In genomic region chr2:156904976-156905717, GRCm38 (mm10) we compare ENCODE assay signal across 9 mouse cellular contexts. TPM values are rescaled to one million over a fixed set of nuclear protein-coding genes. Genes with fewer than 3 reads are reported as not detected.
DNase-seq lines count a peak whose midpoint lies in the region; ATAC-seq and TF ChIP-seq lines count a peak whose summit lies in the region.
"Had no signal": no experiment of that assay in that cellular context is flagged by ENCODE, and none has a peak within 500 bp of the region (broad histone marks: within the 10 kb centered on the region; RNA-seq: fewer than 3 reads in every experiment).

No protein-coding gene starts in this region.

- H3K9ac ChIP-seq in forebrain, embryonic 15.5 days (replicated peaks), result no peak overlapping the region
- no peak overlapping the region for H3K9ac ChIP-seq in ES-Bruce4 (ENCODE audit: low read depth, poor library complexity, severe bottlenecking)
- H3K9ac ChIP-seq: heart, embryonic 13.5 days had no signal

- TF ChIP-seq CTCF in ES-Bruce4 (IDR thresholded peaks at IDR 0.05; ENCODE audit: low read depth, low read length), result peak; percentile 16

- peaks cover 6% of the 10 kb centered on the region; the same call in 1 of the 2 replicates for H3K4me1 ChIP-seq in forebrain, embryonic 10.5 days
- no peaks in the 10 kb centered on the region for H3K4me1 ChIP-seq in forebrain, embryonic 15.5 days
- H3K4me1 ChIP-seq in ES-Bruce4 (ENCODE audit: control insufficient read depth, insufficient read depth, low read length), result no peaks in the 10 kb centered on the region

- H3K36me3 ChIP-seq in forebrain, embryonic 10.5 days (replicated peaks), result no peaks in the 10 kb centered on the region
- no peaks in the 10 kb centered on the region for H3K36me3 ChIP-seq in forebrain, embryonic 15.5 days
- no peaks in the 10 kb centered on the region for H3K36me3 ChIP-seq in ES-Bruce4 (ENCODE audit: control insufficient read depth, insufficient read depth, low read length, poor library complexity, severe bottlenecking)
- H3K36me3 ChIP-seq: heart, embryonic 13.5 days had no signal

- TF ChIP-seq POLR2A in ES-Bruce4 (IDR thresholded peaks at IDR 0.05; ENCODE audit: insufficient read depth, low read length), result no peak

- 30% methylated on average over 6 of the region's 6 CpGs for WGBS in forebrain, embryonic 10.5 days
- WGBS in forebrain, embryonic 15.5 days, result 31% methylated on average over 6 of the region's 6 CpGs

- no peak overlapping the region for H3K4me2 ChIP-seq in forebrain, embryonic 15.5 days (replicated peaks)
- H3K4me2 ChIP-seq: heart, embryonic 13.5 days had no signal

- no peak for ATAC-seq in forebrain, embryonic 15.5 days (replicated peaks)

- DNase-seq in forebrain, embryonic 10.5 days (ENCODE audit: extremely low spot score, low spot score), result peak; percentile 35
- peak; percentile 82 for DNase-seq in cerebellum, adult 9-11 months
- peak; percentile 51 for DNase-seq in gastrocnemius, postnatal 14 days
- peak; percentile 73 for DNase-seq in layer of hippocampus, adult 9-11 months
- peak; percentile 86 for DNase-seq in lung, postnatal 36 days
- no peak for DNase-seq in spleen, postnatal 36 days (ENCODE audit: low spot score in 2 of 2)

- no peak overlapping the region for H3K4me3 ChIP-seq in forebrain, embryonic 10.5 days
- no peak overlapping the region for H3K4me3 ChIP-seq in forebrain, embryonic 15.5 days
- no peak overlapping the region for H3K4me3 ChIP-seq in ES-Bruce4 (ENCODE audit: low read depth, low read length)
- H3K4me3 ChIP-seq: heart, embryonic 13.5 days had no signal

- no peaks in the 10 kb centered on the region for H3K9me3 ChIP-seq in forebrain, embryonic 10.5 days
- no peaks in the 10 kb centered on the region for H3K9me3 ChIP-seq in forebrain, embryonic 15.5 days
- no peaks in the 10 kb centered on the region for H3K9me3 ChIP-seq in ES-Bruce4 (replicated peaks; ENCODE audit: control insufficient read depth, insufficient read depth, low read length, poor library complexity, severe bottlenecking)
- H3K9me3 ChIP-seq: heart, embryonic 13.5 days had no signal

- no peak for TF ChIP-seq EP300 in ES-Bruce4 (IDR thresholded peaks at IDR 0.05; ENCODE audit: insufficient read depth, low read depth, low read length)

- H3K27ac ChIP-seq in forebrain, embryonic 10.5 days, result no peak overlapping the region
- H3K27ac ChIP-seq in forebrain, embryonic 15.5 days (replicated peaks), result no peak overlapping the region
- H3K27ac ChIP-seq in ES-Bruce4 (ENCODE audit: insufficient read depth, low read length), result no peak overlapping the region
- H3K27ac ChIP-seq: heart, embryonic 13.5 days had no signal

- intact Hi-C loops in gastrocnemius, postnatal 14 days (cut with DNase I; ENCODE audit: low total_unique reads), result loop anchor here (5.0 to 10.0 kb wide), 2 partner anchors 92 to 190 kb away; no protein-coding TSS in a partner anchor

- no peaks in the 10 kb centered on the region for H3K27me3 ChIP-seq in forebrain, embryonic 10.5 days (ENCODE audit: poor library complexity, severe bottlenecking)
- no peaks in the 10 kb centered on the region for H3K27me3 ChIP-seq in forebrain, embryonic 15.5 days
- no peaks in the 10 kb centered on the region for H3K27me3 ChIP-seq in ES-Bruce4 (ENCODE audit: control insufficient read depth, insufficient read depth, low read length, poor library complexity, severe bottlenecking)
- H3K27me3 ChIP-seq: heart, embryonic 13.5 days had no signal

RNA-seq across cellular contexts. Expression of gene Sla2, which starts 18.2 kb away (rescaled TPM):
- polyA plus RNA-seq in forebrain, embryonic 10.5 days (2016; fragmentation: Nextera tagmentation; extraction: Ambion mirVana), result 0.60 and 0.94 TPM in 2 replicates
- polyA plus RNA-seq in forebrain, embryonic 15.5 days (2015; fragmentation: Nextera tagmentation; extraction: Ambion mirVana), result 0.09 and 0.18 TPM in 2 replicates
- polyA plus RNA-seq in ES-Bruce4 (2011; ENCODE audit: insufficient read depth, insufficient read length, low read depth, missing spikeins), result not detected in 2 replicates
- not detected for total RNA-seq in gastrocnemius, postnatal 14 days (2021)

RNA-seq across cellular contexts. Expression of gene Rab5if, which starts 42.2 kb away (rescaled TPM):
- polyA plus RNA-seq in forebrain, embryonic 10.5 days (2016; fragmentation: Nextera tagmentation; extraction: Ambion mirVana), result 185 and 186 TPM in 2 replicates
- polyA plus RNA-seq in forebrain, embryonic 15.5 days (2015; fragmentation: Nextera tagmentation; extraction: Ambion mirVana), result 144 and 145 TPM in 2 replicates
- polyA plus RNA-seq in ES-Bruce4 (2011; ENCODE audit: insufficient read depth, insufficient read length, low read depth, missing spikeins), result 92.7 and 98.2 TPM in 2 replicates
- 10 to 100 TPM; 75.1 to 77.1 TPM for total RNA-seq in gastrocnemius, postnatal 14 days (2021)

RNA-seq across cellular contexts. Expression of gene 4930518I15Rik, which starts 47.4 kb away (rescaled TPM):
- polyA plus RNA-seq in forebrain, embryonic 10.5 days (2016; fragmentation: Nextera tagmentation; extraction: Ambion mirVana), result 7.7 and 9.3 TPM in 2 replicates
- 11.2 and 12.1 TPM in 2 replicates for polyA plus RNA-seq in forebrain, embryonic 15.5 days (2015; fragmentation: Nextera tagmentation; extraction: Ambion mirVana)
- 2.3 and 3.3 TPM in 2 replicates for polyA plus RNA-seq in ES-Bruce4 (2011; ENCODE audit: insufficient read depth, insufficient read length, low read depth, missing spikeins)
- total RNA-seq in gastrocnemius, postnatal 14 days (2021), result under 1 TPM; 0.35 to 0.44 TPM

Comparison
In these comparisons a context has a peak if more than half of its experiments do, and no peak if none do; other contexts are left out.
1. DNase-seq: peak in forebrain, embryonic 10.5 days (single experiment), cerebellum, adult 9-11 months (single experiment), gastrocnemius, postnatal 14 days (single experiment), layer of hippocampus, adult 9-11 months (single experiment) and lung, postnatal 36 days (single experiment); none in spleen, postnatal 36 days (0 of 2).